Mouse (Mus musculus) forebrain, embryonic 16.5 days (tissue): Measurements from ENCODE around the gene Ttyh3. TPM values are rescaled to one million over a fixed set of nuclear protein-coding genes. Genes with fewer than 3 reads are reported as not detected.

Experiments used
- ATAC-seq: fragments of 200-750 bp; cut with Nextera tagmentation; 2 replicates; pipeline ENCODE4 v1.8.0; 2017; ENCODE audit warnings: mild to moderate bottlenecking, moderate library complexity
- H3K27ac ChIP-seq: fragments of 300-500 bp; sonication (generic); 2 replicates; pipeline ENCODE4 v1.5.1; 2014; ENCODE audit warnings: low read length, control low read depth
- H3K27me3 ChIP-seq: fragments of 300-500 bp; sonication (generic); replicated peaks from 2 replicates; pipeline ENCODE4 v1.6.1; 2014; ENCODE audit warnings: low read length; ENCODE audit not compliant: control insufficient read depth, insufficient read depth
- H3K36me3 ChIP-seq: fragments of 300-500 bp; sonication (generic); 2 replicates; pipeline ENCODE4 v1.6.1; 2014; ENCODE audit not compliant: control insufficient read depth, insufficient read depth
- H3K4me1 ChIP-seq: fragments of 300-500 bp; sonication (generic); replicated peaks from 2 replicates; pipeline ENCODE4 v1.6.1; 2014; ENCODE audit warnings: low read length; ENCODE audit not compliant: control insufficient read depth, insufficient read depth
- H3K4me2 ChIP-seq: fragments of 300-500 bp; sonication (generic); 2 replicates; pipeline ENCODE4 v1.6.1; 2014; ENCODE audit warnings: mild to moderate bottlenecking, low read length, control low read depth
- H3K4me3 ChIP-seq: fragments of 300-500 bp; sonication (generic); replicated peaks from 2 replicates; pipeline ENCODE4 v1.5.1; 2014; ENCODE audit warnings: mild to moderate bottlenecking, low read length, control low read depth
- H3K9ac ChIP-seq: fragments of 300-500 bp; sonication (generic); replicated peaks from 2 replicates; pipeline ENCODE4 v1.6.1; 2014; ENCODE audit warnings: low read depth, low read length, control low read depth
- H3K9me3 ChIP-seq: fragments of 300-500 bp; sonication (generic); 2 replicates; pipeline ENCODE4 v1.6.1; 2016; ENCODE audit warnings: low read length; ENCODE audit not compliant: control insufficient read depth
- WGBS: fragments of 180-500 bp; shearing (Covaris S2); extraction: QIAGEN DNeasy Blood & Tissue Kit; methylation state at CpG from one replicate; pipeline ENCODE4 v1.1.7; 2014; 5-methylcytosine and 5-hydroxymethylcytosine counted together
- polyA plus RNA-seq: library from polyadenylated mRNA; unstranded; fragments of >200 nt; fragmentation: Nextera tagmentation; extraction: Ambion mirVana; gene quantifications from 2 replicates; pipeline ENCODE4 v1.2.1, GENCODE M21; 2015

The Ttyh3 gene
- polyA plus RNA-seq, 1 experiment from 2014 or later: 68.9 TPM

GRCm38 (mm10) chr5:140601712-140602111, 47.1 kb downstream of the Ttyh3 start:
- H3K36me3 ChIP-seq: no peaks in the 10 kb centered on the region
- 53% methylated on average over 12 of the region's 12 CpGs for WGBS
- no peak overlapping the region for H3K4me2 ChIP-seq
- peaks cover 9% of the 10 kb centered on the region for H3K4me1 ChIP-seq
- peak; percentile 61 for ATAC-seq
- H3K9ac ChIP-seq: no peak overlapping the region
- H3K9me3 ChIP-seq: no peaks in the 10 kb centered on the region
- no peak overlapping the region for H3K27ac ChIP-seq
- H3K4me3 ChIP-seq: no peak overlapping the region
- peaks cover 5% of the 10 kb centered on the region; the same call in 1 of the 2 replicates for H3K27me3 ChIP-seq

DNA sequence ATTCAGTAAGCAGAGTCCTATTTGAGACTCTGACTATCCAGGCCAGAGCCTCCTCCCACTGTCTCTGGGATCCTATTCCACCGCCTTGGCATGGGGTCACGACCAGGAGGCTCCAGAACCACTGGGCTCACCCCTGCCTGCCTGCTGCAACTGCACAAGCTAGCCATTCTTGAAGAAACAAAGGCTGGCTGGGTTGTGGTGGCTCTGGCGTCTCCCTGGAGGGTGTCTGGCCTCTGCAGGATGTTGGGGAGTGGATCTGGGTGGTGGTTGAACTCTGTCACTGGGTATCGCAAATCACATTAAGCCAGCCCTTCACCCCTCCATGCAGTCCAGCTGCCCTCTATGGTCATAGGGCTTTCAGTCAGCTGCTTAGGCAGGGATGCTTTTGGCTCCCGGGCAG, 48.9 kb downstream of the Ttyh3 start:
- no peaks in the 10 kb centered on the region for H3K36me3 ChIP-seq
- H3K27ac ChIP-seq: no peak overlapping the region
- H3K9me3 ChIP-seq: no peaks in the 10 kb centered on the region
- no peak overlapping the region for H3K4me3 ChIP-seq
- no peak overlapping the region for H3K9ac ChIP-seq
- H3K4me2 ChIP-seq: no peak overlapping the region
- WGBS: 75% methylated on average over 5 of the region's 5 CpGs
- H3K27me3 ChIP-seq: 0 out of 2 replicates have a peak, but pooled peaks cover under 1% of the 10 kb centered on the region
- no peak for ATAC-seq
- peaks cover 2% of the 10 kb centered on the region; the same call in 1 of the 2 replicates for H3K4me1 ChIP-seq

- H3K9me3 ChIP-seq: no peaks in the 10 kb centered on the region
- no peaks in the 10 kb centered on the region for H3K27me3 ChIP-seq
- H3K36me3 ChIP-seq: no peaks in the 10 kb centered on the region
- H3K4me1 ChIP-seq: peaks cover 2% of the 10 kb centered on the region; the same call in 1 of the 2 replicates
- ATAC-seq: no peak
- H3K27ac ChIP-seq: no peak overlapping the region
- WGBS: 91% methylated on average over 4 of the region's 4 CpGs
- no peak overlapping the region for H3K4me2 ChIP-seq
- no peak overlapping the region for H3K9ac ChIP-seq
- no peak overlapping the region for H3K4me3 ChIP-seq
Measured at GRCm38 (mm10) chr5:140597787-140598186, 51.0 kb downstream of the Ttyh3 start.

DNA sequence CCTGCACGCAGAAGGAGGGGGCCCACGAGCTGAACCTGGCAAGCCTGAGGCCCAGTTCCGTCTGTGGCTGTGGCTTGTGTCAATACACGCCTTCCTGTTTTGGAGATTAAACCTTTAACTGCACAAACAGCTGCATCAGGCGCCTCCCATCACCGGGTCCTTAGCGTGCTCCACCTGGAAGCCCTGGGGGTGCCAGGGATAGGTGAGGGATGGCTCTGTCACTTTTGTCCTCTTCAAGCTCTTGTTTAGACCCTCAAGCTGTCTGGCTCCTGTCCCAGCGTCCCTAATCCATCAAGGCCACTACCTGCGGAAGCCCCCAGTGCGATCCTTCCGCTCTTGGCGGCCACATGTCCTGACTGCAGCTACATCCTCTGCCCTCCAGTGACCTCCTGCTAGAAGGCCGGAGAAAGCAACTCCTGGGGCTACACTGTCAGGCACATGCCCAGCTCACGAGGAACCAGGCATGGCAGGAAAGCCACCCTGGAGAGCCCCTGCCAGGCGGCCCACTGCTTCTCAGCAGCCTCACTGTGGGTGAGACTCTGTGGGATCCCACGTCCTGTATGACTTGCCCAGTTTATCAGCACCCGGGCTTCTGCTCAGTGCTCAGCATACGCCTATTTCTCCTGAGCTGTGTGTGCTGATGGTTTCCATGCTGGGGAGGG, 51.8 kb downstream of the Ttyh3 start:
- WGBS: 77% methylated on average over 18 of the region's 18 CpGs
- no peak overlapping the region for H3K4me2 ChIP-seq
- ATAC-seq: no peak
- H3K9me3 ChIP-seq: no peaks in the 10 kb centered on the region
- no peak overlapping the region for H3K9ac ChIP-seq
- H3K36me3 ChIP-seq: no peaks in the 10 kb centered on the region
- no peaks in the 10 kb centered on the region for H3K27me3 ChIP-seq
- H3K4me3 ChIP-seq: no peak overlapping the region
- H3K4me1 ChIP-seq: peaks cover 2% of the 10 kb centered on the region; the same call in 1 of the 2 replicates
- no peak overlapping the region for H3K27ac ChIP-seq

- H3K9me3 ChIP-seq: no peaks in the 10 kb centered on the region
- 80% methylated on average over 3 of the region's 3 CpGs for WGBS
- ATAC-seq: no peak
- no peaks in the 10 kb centered on the region for H3K4me1 ChIP-seq
- no peak overlapping the region for H3K9ac ChIP-seq
- no peaks in the 10 kb centered on the region for H3K36me3 ChIP-seq
- no peaks in the 10 kb centered on the region for H3K27me3 ChIP-seq
- H3K4me3 ChIP-seq: no peak overlapping the region
- no peak overlapping the region for H3K4me2 ChIP-seq
- no peak overlapping the region for H3K27ac ChIP-seq
Measured at GRCm38 (mm10) chr5:140596426-140596825, 52.4 kb downstream of the Ttyh3 start.

DNA sequence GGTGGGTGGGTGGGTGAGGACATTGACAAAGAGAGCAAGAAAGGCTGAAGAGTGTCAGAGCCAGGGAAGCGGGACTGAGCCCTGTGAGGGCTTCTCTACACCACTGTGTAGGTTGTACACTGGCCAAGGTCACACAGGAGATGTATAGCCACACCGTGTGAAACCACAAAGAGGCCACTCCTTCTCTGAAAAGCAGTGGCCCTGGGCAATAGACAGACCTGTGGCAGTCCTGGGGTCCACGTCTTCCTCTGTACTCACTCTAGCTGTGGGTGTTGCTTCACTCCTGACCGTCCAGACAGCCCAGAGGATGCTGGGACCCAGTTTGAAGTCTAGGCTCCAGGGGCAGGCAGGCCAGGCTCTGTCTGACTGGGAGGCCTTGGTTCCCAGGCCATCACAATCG, 54.0 kb downstream of the Ttyh3 start:
- no peak overlapping the region for H3K4me2 ChIP-seq
- no peak overlapping the region for H3K9ac ChIP-seq
- no peaks in the 10 kb centered on the region for H3K9me3 ChIP-seq
- no peak for ATAC-seq
- H3K4me1 ChIP-seq: no peaks in the 10 kb centered on the region
- 59% methylated on average over 5 of the region's 5 CpGs for whole genome bisulfite sequencing
- H3K4me3 ChIP-seq: no peak overlapping the region
- H3K36me3 ChIP-seq: no peaks in the 10 kb centered on the region
- no peaks in the 10 kb centered on the region for H3K27me3 ChIP-seq
- H3K27ac ChIP-seq: no peak overlapping the region

GRCm38 (mm10) chr5:140589082-140589774, 59.6 kb downstream of the Ttyh3 start:
- Histone ChIP-seq H3K4me3 (no peak overlapping the region), H3K9ac (no peak overlapping the region), H3K36me3 (no peaks in the 10 kb centered on the region), H3K27ac (no peak overlapping the region), H3K9me3 (no peaks in the 10 kb centered on the region), H3K27me3 (no peaks in the 10 kb centered on the region), H3K4me2 (no peak overlapping the region), H3K4me1 (peaks cover 4% of the 10 kb centered on the region)
- WGBS: 93% methylated on average over 16 of the region's 16 CpGs
- ATAC-seq: no peak

DNA sequence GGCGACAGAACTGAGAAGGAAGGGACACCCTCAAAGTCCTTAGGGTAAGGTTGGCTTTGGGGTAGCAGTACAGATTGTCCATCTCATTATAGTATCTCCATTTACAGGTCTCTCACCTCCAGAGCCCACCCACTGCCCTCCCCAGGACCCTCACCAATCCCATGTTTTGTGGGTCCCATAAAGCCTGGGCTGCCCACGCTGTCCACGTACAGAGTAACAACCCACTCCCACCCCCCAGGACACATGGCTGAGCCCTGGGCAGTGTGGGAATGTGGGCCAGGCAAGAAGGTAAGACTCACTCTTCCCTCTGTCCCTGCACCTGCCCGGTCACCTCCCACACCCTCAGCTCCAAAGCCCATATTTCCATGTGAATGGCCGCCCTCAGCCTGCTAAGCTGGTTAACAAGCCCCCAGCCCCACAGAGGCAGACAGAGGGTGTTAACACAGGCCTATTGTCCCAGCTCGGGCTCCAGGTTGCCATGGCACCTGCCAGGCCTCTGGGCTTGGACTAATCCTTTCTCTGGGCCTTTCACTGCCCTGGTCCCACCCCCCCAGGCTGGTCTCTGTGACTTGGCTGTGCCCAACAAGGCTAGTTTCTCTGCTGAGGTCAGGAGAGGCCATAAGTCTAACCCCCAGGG, 65.0 kb downstream of the Ttyh3 start:
- no peaks in the 10 kb centered on the region for H3K27me3 ChIP-seq
- 3% methylated on average over 6 of the region's 6 CpGs for WGBS
- no peak overlapping the region; the same call in 1 of the 2 replicates for H3K27ac ChIP-seq
- H3K9ac ChIP-seq: 0 out of 2 replicates have a peak overlapping the region, but pooled peaks have one; percentile 5
- H3K9me3 ChIP-seq: no peaks in the 10 kb centered on the region
- ATAC-seq: peak; percentile 83
- no peaks in the 10 kb centered on the region for H3K36me3 ChIP-seq
- H3K4me1 ChIP-seq: peaks cover 34% of the 10 kb centered on the region
- no peak overlapping the region for H3K4me2 ChIP-seq
- no peak overlapping the region for H3K4me3 ChIP-seq

DNA sequence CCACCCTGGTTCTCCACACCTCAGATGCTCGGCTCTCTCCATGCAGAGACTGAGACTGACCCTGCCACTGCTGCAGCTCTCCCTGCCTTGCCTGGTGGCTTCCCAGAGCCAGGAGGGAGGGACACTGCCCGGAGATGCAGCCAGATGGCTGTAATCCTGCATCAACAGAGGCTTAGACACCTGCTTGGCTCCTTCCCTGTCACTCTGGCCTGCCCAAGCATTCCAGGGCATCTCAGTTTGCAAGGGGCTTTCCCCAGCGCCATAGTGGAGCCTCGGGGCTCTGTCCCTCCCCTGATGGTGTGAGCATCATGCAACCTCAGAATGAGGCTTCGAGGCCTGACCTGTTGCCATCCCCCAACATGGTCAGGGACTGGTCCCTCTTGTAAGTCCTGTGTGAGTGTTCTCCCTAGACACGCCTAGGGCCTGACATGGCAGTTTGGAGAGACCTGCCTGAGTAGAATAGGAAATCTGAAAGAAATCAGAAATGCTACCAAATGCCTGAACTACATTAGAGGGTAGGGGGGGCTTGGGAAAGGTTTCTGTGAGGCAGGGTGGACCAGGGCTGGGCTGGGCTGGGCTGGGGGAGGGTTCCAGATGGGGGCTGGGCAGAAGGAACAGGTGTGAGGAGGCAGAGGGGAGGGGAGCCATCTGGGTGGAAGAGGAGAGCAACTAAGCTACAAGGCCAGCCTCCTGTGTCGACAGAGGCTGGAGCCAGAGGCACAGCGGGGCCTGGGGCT, 65.7 kb downstream of the Ttyh3 start:
- Histone ChIP-seq H3K36me3 (no peaks in the 10 kb centered on the region), H3K4me1 (peaks cover 34% of the 10 kb centered on the region), H3K27ac (no peak overlapping the region; the same call in 1 of the 2 replicates), H3K4me2 (no peak overlapping the region), H3K9ac (no peak overlapping the region), H3K4me3 (no peak overlapping the region), H3K27me3 (no peaks in the 10 kb centered on the region), H3K9me3 (no peaks in the 10 kb centered on the region)
- peak; percentile 39; the same call in 1 of the 2 replicates for ATAC-seq
- 15% methylated on average over 8 of the region's 8 CpGs for WGBS
